In the genomic region with DNA sequence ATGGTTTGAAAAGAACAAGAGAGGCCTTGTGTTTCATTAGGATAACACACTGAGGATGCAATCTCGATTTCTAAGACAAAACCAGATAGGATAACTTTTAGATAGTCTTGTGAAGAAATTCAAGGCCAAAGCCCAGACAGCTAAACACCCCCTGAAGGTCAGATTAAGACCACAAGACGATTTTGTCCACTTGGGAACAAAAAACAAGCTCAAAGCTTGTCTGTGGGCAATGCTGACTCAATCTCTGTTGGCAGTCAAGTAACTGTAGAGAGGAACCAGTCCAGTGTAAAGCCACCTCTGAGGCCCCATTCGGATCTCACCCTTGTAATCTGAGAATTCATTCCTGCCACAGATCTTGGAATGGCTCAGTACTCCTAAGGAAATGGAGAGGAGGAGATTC, we compare ENCODE assay signal across 16 mouse cellular contexts.
"Had no signal": no experiment of that assay in that cellular context is flagged by ENCODE, and none has a peak within 500 bp of the region (broad histone marks: within the 10 kb centered on the region; RNA-seq: fewer than 3 reads in every experiment).

No protein-coding gene starts in this region.

- H3K27me3 ChIP-seq: lung, embryonic 15.5 days; megakaryocyte, embryonic 14.5 days; midbrain, embryonic 13.5 days; midbrain, embryonic 15.5 days; neural tube, embryonic 12.5 days had no signal

- ATAC-seq: liver, postnatal 0 days; lung, postnatal 0 days; midbrain, embryonic 13.5 days; midbrain, embryonic 15.5 days had no signal

- H3K9me3 ChIP-seq: lung, embryonic 15.5 days; megakaryocyte, embryonic 14.5 days; midbrain, embryonic 13.5 days; midbrain, embryonic 15.5 days; neural tube, embryonic 12.5 days had no signal

- H3K9ac ChIP-seq: liver, postnatal 0 days; lung, embryonic 15.5 days; midbrain, embryonic 13.5 days; midbrain, embryonic 15.5 days; neural tube, embryonic 12.5 days had no signal

- H3K4me3 ChIP-seq: lung, embryonic 15.5 days; megakaryocyte, embryonic 14.5 days; midbrain, embryonic 13.5 days; midbrain, embryonic 15.5 days; neural tube, embryonic 12.5 days had no signal

- H3K36me3 ChIP-seq: lung, embryonic 15.5 days; midbrain, embryonic 13.5 days; midbrain, embryonic 15.5 days; neural tube, embryonic 12.5 days had no signal

- H3K4me1 ChIP-seq: lung, embryonic 15.5 days; megakaryocyte, embryonic 14.5 days; neural tube, embryonic 12.5 days had no signal

- H3K4me2 ChIP-seq: lung, embryonic 15.5 days; midbrain, embryonic 11.5 days; midbrain, embryonic 13.5 days; midbrain, embryonic 15.5 days; neural tube, embryonic 12.5 days had no signal

- H3K27ac ChIP-seq: lung, embryonic 15.5 days; macrophage; midbrain, embryonic 13.5 days; neural tube, embryonic 12.5 days had no signal

- DNase-seq: liver, postnatal 0 days; lung, adult 2 months; lung, postnatal 14 days; lung, postnatal 36 days; right cerebral cortex, postnatal 14 days; thymus, adult 18-20 months; thymus, postnatal 14 days; thymus, postnatal 36 days had no signal
